Comparison of ENCODE assay signal across 22 mouse cellular contexts in genomic region chr13:31971040-31971501, GRCm38 (mm10).
DNase-seq lines count a peak whose midpoint lies in the region; ATAC-seq and TF ChIP-seq lines count a peak whose summit lies in the region.
"Had no signal": no experiment of that assay in that cellular context is flagged by ENCODE, and none has a peak within 500 bp of the region (broad histone marks: within the 10 kb centered on the region; RNA-seq: fewer than 3 reads in every experiment).

No protein-coding gene starts in this region.

- peak overlapping the region; percentile 35; the same call in 1 of the 2 replicates for H3K27ac ChIP-seq in hindbrain, embryonic 12.5 days
- H3K27ac ChIP-seq in hindbrain, embryonic 13.5 days, result no peak overlapping the region
- H3K27ac ChIP-seq in embryonic facial prominence, embryonic 12.5 days, result 0 out of 2 replicates have a peak overlapping the region, but pooled peaks have one; percentile 14
- 0 out of 2 replicates have a peak overlapping the region, but pooled peaks have one; percentile 44 for H3K27ac ChIP-seq in limb, embryonic 14.5 days (replicated peaks; ENCODE audit: low read depth, low read length)
- H3K27ac ChIP-seq: embryonic facial prominence, embryonic 13.5 days; forebrain, embryonic 15.5 days; hindbrain, embryonic 15.5 days had no signal

- intact Hi-C loops in left cerebral cortex, postnatal 4 days (cut with DNase I), result no loop called here

- no peak overlapping the region for H3K9ac ChIP-seq in hindbrain, embryonic 12.5 days
- H3K9ac ChIP-seq in hindbrain, embryonic 13.5 days, result no peak overlapping the region
- no peak overlapping the region for H3K9ac ChIP-seq in embryonic facial prominence, embryonic 12.5 days
- H3K9ac ChIP-seq in limb, embryonic 14.5 days (ENCODE audit: low read depth, low read length, severe bottlenecking), result no peak overlapping the region
- H3K9ac ChIP-seq: embryonic facial prominence, embryonic 13.5 days; forebrain, embryonic 15.5 days; heart, embryonic 12.5 days; hindbrain, embryonic 15.5 days had no signal

- ATAC-seq in hindbrain, embryonic 12.5 days (ENCODE audit: low FRiP score), result no peak
- ATAC-seq in hindbrain, embryonic 13.5 days (ENCODE audit: low FRiP score), result no peak
- ATAC-seq in embryonic facial prominence, embryonic 12.5 days (ENCODE audit: insufficient number of reproducible peaks, insufficient read depth, low FRiP score, low TSS enrichment), result no peak
- ATAC-seq in limb, embryonic 14.5 days (ENCODE audit: low FRiP score, low read depth), result peak; percentile 71
- ATAC-seq: forebrain, embryonic 15.5 days; intestine, embryonic 16.5 days had no signal

- 48% methylated on average over 2 of the region's 2 CpGs for WGBS in hindbrain, embryonic 12.5 days
- WGBS in hindbrain, embryonic 13.5 days, result 52% methylated on average over 2 of the region's 2 CpGs
- 37% methylated on average over 2 of the region's 2 CpGs for WGBS in embryonic facial prominence, embryonic 12.5 days
- WGBS in limb, embryonic 14.5 days, result 23% methylated on average over 2 of the region's 2 CpGs

- peaks cover 6% of the 10 kb centered on the region for H3K4me1 ChIP-seq in hindbrain, embryonic 12.5 days
- H3K4me1 ChIP-seq in hindbrain, embryonic 13.5 days (replicated peaks), result no peaks in the 10 kb centered on the region
- H3K4me1 ChIP-seq in embryonic facial prominence, embryonic 12.5 days, result peaks cover 25% of the 10 kb centered on the region
- peaks cover 29% of the 10 kb centered on the region for H3K4me1 ChIP-seq in limb, embryonic 14.5 days (ENCODE audit: control insufficient read depth, insufficient read depth, low read length)
- H3K4me1 ChIP-seq: forebrain, embryonic 15.5 days had no signal

- H3K4me2 ChIP-seq in hindbrain, embryonic 12.5 days (replicated peaks), result no peak overlapping the region
- no peak overlapping the region for H3K4me2 ChIP-seq in hindbrain, embryonic 13.5 days
- no peak overlapping the region for H3K4me2 ChIP-seq in embryonic facial prominence, embryonic 12.5 days (replicated peaks)
- no peak overlapping the region for H3K4me2 ChIP-seq in limb, embryonic 14.5 days (replicated peaks; ENCODE audit: low read depth, low read length, severe bottlenecking)
- H3K4me2 ChIP-seq: embryonic facial prominence, embryonic 13.5 days; forebrain, embryonic 15.5 days; heart, embryonic 12.5 days; hindbrain, embryonic 15.5 days; liver, embryonic 11.5 days had no signal

- H3K36me3 ChIP-seq in hindbrain, embryonic 12.5 days, result no peaks in the 10 kb centered on the region
- H3K36me3 ChIP-seq in hindbrain, embryonic 13.5 days, result no peaks in the 10 kb centered on the region
- no peaks in the 10 kb centered on the region for H3K36me3 ChIP-seq in embryonic facial prominence, embryonic 12.5 days
- no peaks in the 10 kb centered on the region for H3K36me3 ChIP-seq in limb, embryonic 14.5 days (ENCODE audit: control insufficient read depth, insufficient read depth, low read length)
- H3K36me3 ChIP-seq: embryonic facial prominence, embryonic 13.5 days; forebrain, embryonic 15.5 days; heart, embryonic 12.5 days; hindbrain, embryonic 15.5 days had no signal

- H3K4me3 ChIP-seq in hindbrain, embryonic 12.5 days, result no peak overlapping the region
- no peak overlapping the region for H3K4me3 ChIP-seq in hindbrain, embryonic 13.5 days
- no peak overlapping the region for H3K4me3 ChIP-seq in embryonic facial prominence, embryonic 12.5 days
- H3K4me3 ChIP-seq in limb, embryonic 14.5 days (replicated peaks; ENCODE audit: low read length), result no peak overlapping the region
- H3K4me3 ChIP-seq: embryonic facial prominence, embryonic 13.5 days; forebrain, embryonic 15.5 days; heart, embryonic 12.5 days; hindbrain, embryonic 15.5 days; megakaryocyte, embryonic 14.5 days had no signal

- no peak for TF ChIP-seq POLR2A in limb, embryonic 14.5 days (IDR thresholded peaks at IDR 0.05; ENCODE audit: borderline replicate concordance, extremely low read depth, insufficient read depth, insufficient read length)

- DNase-seq in embryo, embryonic 10 days (ENCODE audit: low spot score), result peak; percentile 68
- DNase-seq in limb, embryonic 14.5 days (ENCODE audit: low spot score), result peak; percentile 26
- DNase-seq in heart, adult 8-10 months (ENCODE audit: low spot score), result no peak
- no peak for DNase-seq in left cerebral cortex, postnatal 4 days
- DNase-seq in urinary bladder, postnatal 36 days (ENCODE audit: low spot score in 2 of 2), result no peak
- DNase-seq: adrenal gland, postnatal 14 days; cerebellum, adult 11 months; cerebellum, postnatal 10 days; heart, postnatal 14 days; lung, adult 18-20 months; lung, postnatal 14 days; right cerebral cortex, adult 18-20 months had no signal

- H3K9me3 ChIP-seq in hindbrain, embryonic 12.5 days (replicated peaks), result no peaks in the 10 kb centered on the region
- H3K9me3 ChIP-seq in hindbrain, embryonic 13.5 days, result no peaks in the 10 kb centered on the region
- no peaks in the 10 kb centered on the region for H3K9me3 ChIP-seq in embryonic facial prominence, embryonic 12.5 days
- no peaks in the 10 kb centered on the region for H3K9me3 ChIP-seq in limb, embryonic 14.5 days (ENCODE audit: control insufficient read depth, low read length)
- H3K9me3 ChIP-seq: embryonic facial prominence, embryonic 13.5 days; forebrain, embryonic 15.5 days; heart, embryonic 12.5 days; hindbrain, embryonic 15.5 days; megakaryocyte, embryonic 14.5 days had no signal

- no peaks in the 10 kb centered on the region for H3K27me3 ChIP-seq in hindbrain, embryonic 12.5 days
- H3K27me3 ChIP-seq in hindbrain, embryonic 13.5 days, result no peaks in the 10 kb centered on the region
- no peaks in the 10 kb centered on the region for H3K27me3 ChIP-seq in embryonic facial prominence, embryonic 12.5 days
- H3K27me3 ChIP-seq in limb, embryonic 14.5 days (ENCODE audit: control insufficient read depth, insufficient read depth, low read length), result no peaks in the 10 kb centered on the region
- H3K27me3 ChIP-seq: embryonic facial prominence, embryonic 13.5 days; forebrain, embryonic 15.5 days; heart, embryonic 12.5 days; hindbrain, embryonic 15.5 days; megakaryocyte, embryonic 14.5 days had no signal

Comparison
In these comparisons a context has a peak if more than half of its experiments do, and no peak if none do; other contexts are left out.
1. DNase-seq: peak in embryo, embryonic 10 days (single experiment) and limb, embryonic 14.5 days (single experiment); none in heart, adult 8-10 months (single experiment), left cerebral cortex, postnatal 4 days (single experiment) and urinary bladder, postnatal 36 days (0 of 2).